Mouse (Mus musculus) erythroblast, embryonic 14.5 days (primary cell): ENCODE data around the gene Ppm1l.

Experiments used
- GATA1 ChIP-seq: IDR thresholded peaks from 2 replicates; pipeline ENCODE4 v1.6.1; 2012; ENCODE audit warnings: low read length, inconsistent platforms, mixed read lengths
- TAL1 ChIP-seq: IDR thresholded peaks from 3 replicates; pipeline ENCODE4 v1.6.1; 2012; ENCODE audit warnings: low read length, inconsistent platforms, mixed read lengths

DNA sequence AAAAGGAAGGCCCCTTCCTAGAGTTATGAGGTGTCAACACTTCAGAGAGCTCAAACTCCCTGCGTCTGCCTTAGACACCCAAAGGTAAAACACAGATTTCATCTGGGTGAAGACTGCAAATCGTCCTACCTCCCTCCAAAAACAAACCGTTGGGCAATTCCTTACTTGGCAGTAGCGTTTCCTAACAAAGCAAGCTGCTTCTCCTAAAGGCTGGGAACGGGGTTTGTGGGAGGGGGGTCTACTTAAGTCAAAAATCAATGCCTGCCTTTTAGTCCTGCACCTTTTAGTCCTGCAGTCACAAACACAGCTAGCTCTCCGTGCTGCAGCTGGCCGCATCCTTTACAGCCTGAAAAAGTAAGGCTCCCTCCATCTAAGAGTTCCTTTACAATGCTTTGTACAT, 281.2 kb downstream of the Ppm1l start:
- TF ChIP-seq GATA1 = no peak
- TF ChIP-seq TAL1 = no peak
